Mouse (Mus musculus): ENCODE measurements around the gene Wdr1. TPM values are rescaled to one million over a fixed set of nuclear protein-coding genes. Genes with fewer than 3 reads are reported as not detected.

Wdr1 gene
- polyA plus RNA-seq, 1 experiment: 140 TPM

DNA sequence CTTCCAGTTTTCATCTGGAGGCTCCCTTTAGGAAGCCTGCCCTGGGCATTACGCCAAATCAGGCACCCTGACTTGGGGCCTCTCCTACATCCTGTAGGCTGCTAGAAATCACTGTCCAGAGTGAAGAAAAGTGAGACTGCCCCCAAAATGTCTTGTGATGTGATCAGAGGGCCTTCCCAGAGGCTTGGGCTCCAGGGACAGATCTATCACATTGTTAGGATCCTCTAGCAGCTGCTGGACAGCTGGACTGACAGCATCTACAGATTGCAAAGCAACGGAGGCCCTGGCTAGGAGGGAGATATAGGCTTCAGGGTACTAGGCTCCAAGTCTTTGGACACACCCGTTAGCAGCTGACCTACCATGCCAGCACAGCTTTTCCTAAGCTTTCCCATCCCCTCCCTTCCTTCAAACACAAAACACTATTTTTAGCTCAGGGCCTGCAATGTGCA, 13.5 kb downstream of the Wdr1 start:
- H3K4me1 ChIP-seq (ENCODE audit: control insufficient read depth, insufficient read depth, low read length): peaks cover 17% of the 10 kb centered on the region
- TF ChIP-seq POLR2A (IDR thresholded peaks at IDR 0.05; ENCODE audit: extremely low read depth, insufficient read depth, low read length) (no peak), CTCF (IDR thresholded peaks at IDR 0.05; ENCODE audit: extremely low read depth, insufficient read depth, low read length) (no peak)
- no peak overlapping the region for H3K4me3 ChIP-seq (ENCODE audit: insufficient read depth, low read length)
- no peak overlapping the region for H3K27ac ChIP-seq (ENCODE audit: insufficient read depth, low read length)

DNA sequence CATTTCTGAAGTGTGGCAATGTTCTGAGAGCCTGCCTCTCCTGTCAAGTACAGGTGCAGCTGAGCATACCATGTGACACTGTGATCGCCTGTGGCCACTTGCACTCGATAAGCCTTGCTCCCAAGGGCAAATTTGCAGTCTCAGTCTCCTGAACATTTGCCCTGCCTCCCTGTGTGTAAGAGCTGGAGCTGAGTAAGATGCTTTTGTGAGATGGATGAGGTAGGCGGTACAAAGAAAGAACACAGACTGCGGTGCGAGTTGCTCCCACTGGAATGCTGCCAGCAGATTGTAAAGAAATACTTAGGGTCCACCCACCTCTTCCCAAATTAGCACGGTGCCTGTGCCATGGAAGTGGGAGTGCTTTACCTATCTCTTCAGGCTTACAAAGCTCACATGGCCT, 15.6 kb downstream of the Wdr1 start:
- Histone ChIP-seq H3K4me1 (ENCODE audit: control insufficient read depth, insufficient read depth, low read length) (peaks cover 17% of the 10 kb centered on the region), H3K4me3 (ENCODE audit: insufficient read depth, low read length) (no peak overlapping the region), H3K27ac (ENCODE audit: insufficient read depth, low read length) (no peak overlapping the region)
- TF ChIP-seq POLR2A (IDR thresholded peaks at IDR 0.05; ENCODE audit: extremely low read depth, insufficient read depth, low read length) (no peak), CTCF (IDR thresholded peaks at IDR 0.05; ENCODE audit: extremely low read depth, insufficient read depth, low read length) (no peak)

DNA sequence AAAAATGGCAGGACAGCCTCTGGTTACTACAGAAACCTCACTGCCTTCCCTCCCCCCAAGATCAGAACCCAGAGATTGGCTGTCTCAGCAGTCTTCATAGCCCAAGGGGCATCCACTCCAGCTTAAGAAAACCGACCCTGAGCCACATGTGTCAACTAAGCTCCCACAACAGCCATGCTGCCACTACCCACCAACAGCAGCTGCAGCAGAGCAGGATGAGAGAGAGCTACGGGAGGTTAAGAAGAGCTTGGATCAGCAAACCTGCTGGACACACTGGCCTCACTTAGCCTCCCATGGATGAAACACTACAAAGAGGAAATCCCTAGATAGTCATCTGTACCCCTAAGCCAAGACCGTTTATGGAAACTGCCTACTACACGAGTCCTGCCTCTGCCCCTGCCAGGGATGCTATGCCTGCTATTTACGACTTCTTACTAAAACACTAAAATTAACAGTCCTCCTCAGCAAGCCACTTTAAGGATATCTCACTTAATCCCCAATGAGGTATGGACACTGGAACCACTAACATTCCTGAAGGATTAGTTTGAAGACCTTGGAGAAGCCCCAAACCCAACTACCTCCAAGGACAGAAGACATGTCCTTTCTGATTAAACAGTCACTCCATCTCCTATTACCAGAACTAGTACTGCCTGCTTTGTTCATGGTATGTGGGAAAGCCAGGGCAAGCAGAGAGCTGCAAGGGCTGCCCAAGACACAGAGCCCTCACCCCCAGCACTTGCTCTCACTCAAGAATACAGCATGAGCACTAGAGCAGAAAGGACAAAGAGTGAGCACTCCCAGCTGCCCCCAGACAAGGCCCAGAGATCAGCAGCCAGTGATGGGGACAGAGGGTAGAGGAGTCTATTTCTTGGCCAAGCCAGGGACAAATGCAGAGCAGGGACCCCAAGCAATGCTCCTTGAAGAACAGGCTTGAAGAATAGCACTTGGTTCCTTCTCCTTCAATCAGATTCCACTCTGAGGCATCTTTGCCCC, 18.3 kb downstream of the Wdr1 start:
- no peak for TF ChIP-seq POLR2A (IDR thresholded peaks at IDR 0.05; ENCODE audit: extremely low read depth, insufficient read depth, low read length)
- TF ChIP-seq CTCF (IDR thresholded peaks at IDR 0.05; ENCODE audit: extremely low read depth, insufficient read depth, low read length): no peak
- no peak overlapping the region for H3K27ac ChIP-seq (ENCODE audit: insufficient read depth, low read length)
- no peak overlapping the region for H3K4me3 ChIP-seq (ENCODE audit: insufficient read depth, low read length)
- peaks cover 16% of the 10 kb centered on the region for H3K4me1 ChIP-seq (ENCODE audit: control insufficient read depth, insufficient read depth, low read length)

DNA sequence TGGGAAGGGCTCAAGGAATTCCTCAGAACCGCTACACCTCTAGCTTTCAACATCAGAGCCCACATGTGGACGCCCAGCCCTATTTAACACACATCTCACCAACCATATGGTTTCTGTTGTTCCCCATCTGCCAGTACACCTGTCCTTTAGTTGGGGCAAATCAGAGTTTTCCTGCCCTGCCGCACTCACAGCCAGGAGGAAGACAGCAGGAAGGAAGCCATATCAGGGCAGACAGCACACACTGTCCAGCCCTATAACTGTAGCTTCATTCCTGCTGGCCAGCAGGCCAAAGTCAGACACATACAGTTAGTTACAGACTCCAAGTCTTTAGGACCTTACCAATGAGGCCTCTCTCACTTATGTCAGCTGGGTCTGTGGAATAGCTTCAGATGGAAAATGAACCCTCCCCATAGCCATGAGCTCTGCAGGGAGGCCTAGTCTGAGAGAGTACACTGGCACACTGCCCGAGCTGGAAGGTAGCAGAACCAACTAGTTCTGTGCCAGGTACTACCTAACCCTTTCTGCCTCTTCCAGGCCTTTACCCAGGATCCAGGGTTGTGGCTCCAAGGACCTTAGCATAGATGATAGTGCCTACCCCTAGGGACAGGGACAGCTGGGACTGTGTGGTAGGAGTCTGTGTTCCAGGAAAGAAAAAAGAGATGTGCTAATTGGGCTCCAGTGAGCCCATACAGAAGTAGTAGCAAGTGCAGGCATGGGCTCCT, 19.4 kb downstream of the Wdr1 start:
- peaks cover 12% of the 10 kb centered on the region for H3K4me1 ChIP-seq (ENCODE audit: control insufficient read depth, insufficient read depth, low read length)
- H3K27ac ChIP-seq (ENCODE audit: insufficient read depth, low read length): no peak overlapping the region
- no peak for TF ChIP-seq POLR2A (IDR thresholded peaks at IDR 0.05; ENCODE audit: extremely low read depth, insufficient read depth, low read length)
- no peak overlapping the region for H3K4me3 ChIP-seq (ENCODE audit: insufficient read depth, low read length)

DNA sequence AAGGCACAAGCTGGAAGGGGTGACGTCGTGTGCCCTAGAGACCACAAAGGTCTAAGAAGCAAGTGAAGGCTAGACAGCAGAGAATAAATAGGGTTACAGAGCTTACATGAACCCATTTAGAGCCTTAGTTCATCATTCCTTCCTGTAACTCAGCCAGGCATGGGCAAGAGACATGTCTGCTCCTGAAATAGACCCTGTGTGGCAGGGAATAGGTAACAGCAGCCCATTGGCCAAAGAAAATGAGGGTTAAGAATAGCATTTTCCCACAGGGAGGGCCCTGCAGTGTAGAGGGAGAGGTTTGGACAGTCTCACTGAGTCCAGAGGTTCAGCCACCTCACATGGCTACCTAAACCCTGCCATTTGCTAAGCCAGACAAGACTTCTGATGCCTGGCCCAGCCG, 21.3 kb downstream of the Wdr1 start:
- TF ChIP-seq CTCF (IDR thresholded peaks at IDR 0.05; ENCODE audit: extremely low read depth, insufficient read depth, low read length): no peak
- TF ChIP-seq POLR2A (IDR thresholded peaks at IDR 0.05; ENCODE audit: extremely low read depth, insufficient read depth, low read length): no peak
- H3K4me3 ChIP-seq (ENCODE audit: insufficient read depth, low read length): no peak overlapping the region
- peaks cover 4% of the 10 kb centered on the region for H3K4me1 ChIP-seq (ENCODE audit: control insufficient read depth, insufficient read depth, low read length)
- H3K27ac ChIP-seq (ENCODE audit: insufficient read depth, low read length): no peak overlapping the region

DNA sequence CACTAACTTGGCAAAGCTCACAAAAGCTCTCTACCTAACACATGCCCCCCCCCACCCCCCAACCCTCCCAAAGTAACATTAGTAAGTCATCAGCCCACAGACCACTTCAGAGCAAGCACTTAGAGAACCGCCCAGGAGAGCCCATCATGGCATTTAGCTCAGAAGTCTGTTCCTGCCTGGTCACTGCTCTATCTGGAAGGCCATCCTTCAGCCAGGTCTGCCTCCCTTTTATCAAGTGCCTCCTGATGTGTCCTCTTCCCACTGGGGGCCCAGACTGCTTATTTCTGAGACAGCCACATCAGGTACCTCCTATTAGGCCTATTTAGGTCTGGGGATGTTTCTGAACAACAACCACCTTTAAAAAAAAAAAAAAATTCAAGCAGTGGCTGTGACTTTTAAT, 22.1 kb downstream of the Wdr1 start:
- TF ChIP-seq CTCF (IDR thresholded peaks at IDR 0.05; ENCODE audit: extremely low read depth, insufficient read depth, low read length) (no peak), POLR2A (IDR thresholded peaks at IDR 0.05; ENCODE audit: extremely low read depth, insufficient read depth, low read length) (no peak)
- no peak overlapping the region for H3K27ac ChIP-seq (ENCODE audit: insufficient read depth, low read length)
- no peak overlapping the region for H3K4me3 ChIP-seq (ENCODE audit: insufficient read depth, low read length)
- H3K4me1 ChIP-seq (ENCODE audit: control insufficient read depth, insufficient read depth, low read length): peaks cover 4% of the 10 kb centered on the region

DNA sequence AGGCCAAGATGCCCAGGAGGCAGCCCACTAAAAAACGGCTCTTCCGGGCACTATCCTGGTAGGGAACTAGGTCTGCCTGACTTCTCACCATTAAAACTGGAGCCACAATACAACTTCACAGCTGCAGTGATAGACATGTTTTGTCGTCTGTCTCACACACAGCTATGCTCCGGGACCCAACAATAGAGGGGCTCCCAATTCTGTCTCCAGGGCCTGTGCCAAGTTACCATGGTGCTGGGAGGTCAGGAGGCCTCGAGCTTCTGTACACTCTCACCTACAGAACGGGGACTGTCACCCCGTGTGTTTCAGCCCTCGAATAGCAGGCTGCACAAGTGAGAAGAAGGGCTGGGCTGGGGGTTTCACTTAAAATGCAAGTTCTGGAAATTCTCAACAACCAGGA, 24.5 kb downstream of the Wdr1 start:
- H3K27ac ChIP-seq (ENCODE audit: insufficient read depth, low read length): no peak overlapping the region
- TF ChIP-seq POLR2A (IDR thresholded peaks at IDR 0.05; ENCODE audit: extremely low read depth, insufficient read depth, low read length): no peak
- TF ChIP-seq CTCF (IDR thresholded peaks at IDR 0.05; ENCODE audit: extremely low read depth, insufficient read depth, low read length): no peak
- H3K4me3 ChIP-seq (ENCODE audit: insufficient read depth, low read length): no peak overlapping the region
- H3K4me1 ChIP-seq (ENCODE audit: control insufficient read depth, insufficient read depth, low read length): peaks cover under 1% of the 10 kb centered on the region; the same call in 1 of the 2 replicates

DNA sequence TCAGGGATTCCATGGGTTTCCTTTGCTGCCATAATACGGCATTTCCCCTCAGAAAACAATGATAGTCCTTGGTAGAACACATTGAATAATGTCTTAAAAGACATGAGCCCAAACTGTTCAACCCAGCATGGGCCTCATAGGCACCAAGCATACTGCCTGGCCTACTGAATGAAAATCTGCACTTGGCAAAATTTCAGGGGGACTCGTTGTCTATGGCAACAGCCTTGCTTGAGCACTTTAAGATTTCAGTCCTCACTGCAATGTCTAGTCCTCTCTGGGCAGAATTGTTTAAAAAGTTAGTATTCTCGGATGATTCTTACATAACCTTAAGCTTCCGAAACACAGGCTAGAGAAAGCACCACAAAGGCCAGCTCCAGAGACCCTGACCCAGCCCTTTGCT, 25.2 kb downstream of the Wdr1 start:
- Histone ChIP-seq H3K4me3 (ENCODE audit: insufficient read depth, low read length) (no peak overlapping the region), H3K27ac (ENCODE audit: insufficient read depth, low read length) (no peak overlapping the region), H3K4me1 (ENCODE audit: control insufficient read depth, insufficient read depth, low read length) (no peaks in the 10 kb centered on the region)
- TF ChIP-seq POLR2A (IDR thresholded peaks at IDR 0.05; ENCODE audit: extremely low read depth, insufficient read depth, low read length) (no peak), CTCF (IDR thresholded peaks at IDR 0.05; ENCODE audit: extremely low read depth, insufficient read depth, low read length) (no peak)

DNA sequence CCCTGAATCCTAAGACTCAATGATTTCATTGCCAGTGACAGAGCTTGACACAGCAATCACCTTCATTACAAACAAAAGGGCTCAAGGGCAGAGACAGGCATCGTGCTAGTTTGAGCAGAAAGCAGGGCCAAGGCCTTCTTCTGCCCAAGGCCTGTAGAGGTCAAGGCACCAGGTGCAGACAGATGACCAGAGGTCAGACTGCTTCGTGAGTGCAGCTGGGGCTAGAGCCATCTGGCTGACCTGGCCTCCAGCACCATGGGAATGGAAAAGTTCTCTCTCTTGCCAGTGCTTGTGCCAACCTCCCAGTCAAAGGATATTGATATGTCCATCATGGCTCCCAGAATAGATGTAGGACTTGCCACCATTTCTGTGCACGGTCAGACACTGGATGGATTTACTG, 26.2 kb downstream of the Wdr1 start:
- H3K4me1 ChIP-seq (ENCODE audit: control insufficient read depth, insufficient read depth, low read length): no peaks in the 10 kb centered on the region
- H3K27ac ChIP-seq (ENCODE audit: insufficient read depth, low read length): no peak overlapping the region
- TF ChIP-seq CTCF (IDR thresholded peaks at IDR 0.05; ENCODE audit: extremely low read depth, insufficient read depth, low read length) (no peak), POLR2A (IDR thresholded peaks at IDR 0.05; ENCODE audit: extremely low read depth, insufficient read depth, low read length) (no peak)
- no peak overlapping the region for H3K4me3 ChIP-seq (ENCODE audit: insufficient read depth, low read length)

Measured in cortical plate, adult 2 months (tissue).